Mouse (Mus musculus): ENCODE data around the gene Gucy2c. TPM values are rescaled to one million over a fixed set of nuclear protein-coding genes. Genes with fewer than 3 reads are reported as not detected.
A peak's percentile ranks its signal among the peaks of the same experiment; 100 is the strongest.

Gene Gucy2c
- 0.08 and 0.11 TPM in 2 replicates for polyA plus RNA-seq (2015; fragmentation: Nextera tagmentation; extraction: Ambion mirVana)

GRCm38 (mm10) chr6:136781377-136781986 is at the start of gene Gucy2c:
Gucy2c (minus strand) TSS chr6:136781765.
- H3K9ac ChIP-seq: no peak within 1 kb of the TSS
- no peak for ATAC-seq (ENCODE audit: insufficient number of reproducible peaks, low FRiP score, low TSS enrichment, low read depth)
- no peaks in the 10 kb centered on the region for H3K4me1 ChIP-seq
- WGBS: 79% methylated on average over 20 of the region's 20 CpGs
- H3K27ac ChIP-seq (replicated peaks): no peak within 1 kb of the TSS
- no peaks in the 10 kb centered on the region for H3K36me3 ChIP-seq
- no peaks in the 10 kb centered on the region for H3K27me3 ChIP-seq
- H3K4me2 ChIP-seq (replicated peaks): no peak within 1 kb of the TSS
- no peak within 1 kb of the TSS for H3K4me3 ChIP-seq (replicated peaks)
- no peaks in the 10 kb centered on the region for H3K9me3 ChIP-seq (replicated peaks)

- Histone ChIP-seq H3K36me3 (peaks cover 15% of the 10 kb centered on the region), H3K9me3 (replicated peaks) (no peaks in the 10 kb centered on the region), H3K4me3 (replicated peaks) (peak overlapping the region; percentile 100), H3K9ac (peak overlapping the region; percentile 37), H3K27me3 (peaks cover 4% of the 10 kb centered on the region; the same call in 1 of the 2 replicates), H3K4me2 (replicated peaks) (peak overlapping the region; percentile 55), H3K4me1 (peaks cover 5% of the 10 kb centered on the region), H3K27ac (replicated peaks) (peak overlapping the region; percentile 89)
- WGBS: 27% methylated on average over 4 of the region's 4 CpGs
- no peak for ATAC-seq (ENCODE audit: insufficient number of reproducible peaks, low FRiP score, low TSS enrichment, low read depth)
Measured at GRCm38 (mm10) chr6:136828681-136829080, 47.1 kb upstream of the Gucy2c start.

GRCm38 (mm10) chr6:136827881-136828561 is 46.5 kb upstream of the Gucy2c start, which contains the start of gene Wbp11:
Wbp11 (minus strand) TSS chr6:136828233.
- no peaks in the 10 kb centered on the region for H3K9me3 ChIP-seq (replicated peaks)
- H3K36me3 ChIP-seq: peaks cover 19% of the 10 kb centered on the region
- H3K27me3 ChIP-seq: peaks cover 4% of the 10 kb centered on the region; the same call in 1 of the 2 replicates
- peak within 1 kb of the TSS; percentile 68 for H3K4me2 ChIP-seq (replicated peaks)
- H3K4me3 ChIP-seq (replicated peaks): peak within 1 kb of the TSS; percentile 100
- H3K4me1 ChIP-seq: peaks cover 5% of the 10 kb centered on the region
- ATAC-seq (ENCODE audit: insufficient number of reproducible peaks, low FRiP score, low TSS enrichment, low read depth): peak; percentile 100
- WGBS: under 1% methylated on average over 40 of the region's 45 CpGs
- H3K9ac ChIP-seq: peak within 1 kb of the TSS; percentile 99
- peak within 1 kb of the TSS; percentile 89 for H3K27ac ChIP-seq (replicated peaks)

- peak within 1 kb of the TSS; percentile 89 for H3K27ac ChIP-seq (replicated peaks)
- peaks cover 5% of the 10 kb centered on the region for H3K4me1 ChIP-seq
- ATAC-seq (ENCODE audit: insufficient number of reproducible peaks, low FRiP score, low TSS enrichment, low read depth): no peak
- H3K4me3 ChIP-seq (replicated peaks): peak within 1 kb of the TSS; percentile 100
- H3K9ac ChIP-seq: peak within 1 kb of the TSS; percentile 99
- H3K9me3 ChIP-seq (replicated peaks): no peaks in the 10 kb centered on the region
- H3K4me2 ChIP-seq (replicated peaks): peak within 1 kb of the TSS; percentile 68
- WGBS: under 1% methylated on average over 33 of the region's 34 CpGs
- H3K36me3 ChIP-seq: peaks cover 24% of the 10 kb centered on the region
- H3K27me3 ChIP-seq: peaks cover 4% of the 10 kb centered on the region; the same call in 1 of the 2 replicates
Measured at GRCm38 (mm10) chr6:136827516-136827880, 45.9 kb upstream of the Gucy2c start, which contains the start of gene BC049715. BC049715 (plus strand) TSS chr6:136827626.

- Histone ChIP-seq H3K4me2 (replicated peaks) (peak overlapping the region; percentile 68), H3K9ac (peak overlapping the region; percentile 99), H3K9me3 (replicated peaks) (no peaks in the 10 kb centered on the region), H3K27ac (replicated peaks) (no peak overlapping the region), H3K4me3 (replicated peaks) (peak overlapping the region; percentile 100), H3K4me1 (peaks cover 5% of the 10 kb centered on the region), H3K27me3 (peaks cover 4% of the 10 kb centered on the region; the same call in 1 of the 2 replicates), H3K36me3 (peaks cover 28% of the 10 kb centered on the region)
- 14% methylated on average over 7 of the region's 7 CpGs for WGBS
- ATAC-seq (ENCODE audit: insufficient number of reproducible peaks, low FRiP score, low TSS enrichment, low read depth): no peak
Measured at GRCm38 (mm10) chr6:136827116-136827515, 45.6 kb upstream of the Gucy2c start.

GRCm38 (mm10) chr6:136824987-136825386 is 43.4 kb upstream of the Gucy2c start:
- Histone ChIP-seq H3K4me3 (replicated peaks) (no peak overlapping the region), H3K9me3 (replicated peaks) (no peaks in the 10 kb centered on the region), H3K4me1 (peaks cover 5% of the 10 kb centered on the region), H3K27ac (replicated peaks) (no peak overlapping the region), H3K27me3 (no peaks in the 10 kb centered on the region), H3K4me2 (replicated peaks) (no peak overlapping the region), H3K36me3 (peaks cover 49% of the 10 kb centered on the region), H3K9ac (no peak overlapping the region)
- no peak for ATAC-seq (ENCODE audit: insufficient number of reproducible peaks, low FRiP score, low TSS enrichment, low read depth)
- WGBS: 91% methylated on average over 8 of the region's 8 CpGs

GRCm38 (mm10) chr6:136821086-136821485 is 39.5 kb upstream of the Gucy2c start:
- H3K4me1 ChIP-seq: no peaks in the 10 kb centered on the region
- H3K36me3 ChIP-seq: peaks cover 84% of the 10 kb centered on the region
- WGBS: 88% methylated on average over 18 of the region's 18 CpGs
- no peaks in the 10 kb centered on the region for H3K9me3 ChIP-seq (replicated peaks)
- H3K4me3 ChIP-seq (replicated peaks): no peak overlapping the region
- no peak for ATAC-seq (ENCODE audit: insufficient number of reproducible peaks, low FRiP score, low TSS enrichment, low read depth)
- no peak overlapping the region for H3K27ac ChIP-seq (replicated peaks)
- H3K4me2 ChIP-seq (replicated peaks): no peak overlapping the region
- H3K27me3 ChIP-seq: no peaks in the 10 kb centered on the region
- H3K9ac ChIP-seq: no peak overlapping the region

GRCm38 (mm10) chr6:136820381-136820780 is 38.8 kb upstream of the Gucy2c start:
- Histone ChIP-seq H3K27ac (replicated peaks) (no peak overlapping the region), H3K36me3 (peaks cover 89% of the 10 kb centered on the region), H3K9ac (no peak overlapping the region), H3K4me1 (no peaks in the 10 kb centered on the region), H3K4me2 (replicated peaks) (no peak overlapping the region), H3K9me3 (replicated peaks) (no peaks in the 10 kb centered on the region), H3K4me3 (replicated peaks) (no peak overlapping the region), H3K27me3 (no peaks in the 10 kb centered on the region)
- 94% methylated on average over 21 of the region's 21 CpGs for WGBS
- ATAC-seq (ENCODE audit: insufficient number of reproducible peaks, low FRiP score, low TSS enrichment, low read depth): no peak

- Histone ChIP-seq H3K4me2 (replicated peaks) (no peak overlapping the region), H3K4me1 (no peaks in the 10 kb centered on the region), H3K4me3 (replicated peaks) (no peak overlapping the region), H3K27me3 (no peaks in the 10 kb centered on the region), H3K9me3 (replicated peaks) (no peaks in the 10 kb centered on the region), H3K27ac (replicated peaks) (no peak overlapping the region), H3K36me3 (peaks cover 91% of the 10 kb centered on the region), H3K9ac (no peak overlapping the region)
- 95% methylated on average over 3 of the region's 3 CpGs for WGBS
- ATAC-seq (ENCODE audit: insufficient number of reproducible peaks, low FRiP score, low TSS enrichment, low read depth): no peak
Measured at GRCm38 (mm10) chr6:136817549-136817948, 36.0 kb upstream of the Gucy2c start.

- WGBS: 91% methylated on average over 21 of the region's 21 CpGs
- H3K9ac ChIP-seq: no peak overlapping the region
- no peak overlapping the region for H3K27ac ChIP-seq (replicated peaks)
- no peak overlapping the region for H3K4me2 ChIP-seq (replicated peaks)
- H3K27me3 ChIP-seq: no peaks in the 10 kb centered on the region
- no peak for ATAC-seq (ENCODE audit: insufficient number of reproducible peaks, low FRiP score, low TSS enrichment, low read depth)
- peaks cover 89% of the 10 kb centered on the region for H3K36me3 ChIP-seq
- no peaks in the 10 kb centered on the region for H3K9me3 ChIP-seq (replicated peaks)
- H3K4me3 ChIP-seq (replicated peaks): no peak overlapping the region
- no peaks in the 10 kb centered on the region for H3K4me1 ChIP-seq
Measured at GRCm38 (mm10) chr6:136816826-136817225, 35.3 kb upstream of the Gucy2c start.

GRCm38 (mm10) chr6:136815381-136815780 is 33.8 kb upstream of the Gucy2c start:
- Histone ChIP-seq H3K27ac (replicated peaks) (no peak overlapping the region), H3K36me3 (peaks cover 75% of the 10 kb centered on the region), H3K9me3 (replicated peaks) (no peaks in the 10 kb centered on the region), H3K4me1 (peaks cover 2% of the 10 kb centered on the region; the same call in 1 of the 2 replicates), H3K27me3 (no peaks in the 10 kb centered on the region), H3K4me2 (replicated peaks) (no peak overlapping the region), H3K9ac (no peak overlapping the region), H3K4me3 (replicated peaks) (no peak overlapping the region)
- ATAC-seq (ENCODE audit: insufficient number of reproducible peaks, low FRiP score, low TSS enrichment, low read depth): no peak
- 92% methylated on average over 7 of the region's 7 CpGs for WGBS

All from embryonic facial prominence, embryonic 15.5 days (tissue).